Mouse (Mus musculus) layer of hippocampus, postnatal 25 days (tissue): Measurements from ENCODE around the gene Lpcat2b. TPM values are rescaled to one million over a fixed set of nuclear protein-coding genes. Genes with fewer than 3 reads are reported as not detected.
"Not testable (repeated sequence)": the region's sequence is repeated elsewhere in the genome, so short reads cannot be mapped to it uniquely, and the experiment has no call there.

Experiments
- DNase-seq, 2 experiments: peaks; one replicate each; pipeline ENCODE4 v3.0.0; 2022; ENCODE audit warnings: mixed read lengths in 2 of 2, low spot score in 1 of 2; ENCODE audit errors: extremely low spot score in 1 of 2
- total RNA-seq, 2 experiments: library from RNA; stranded (reverse); gene quantifications; 2 replicates each; pipeline ENCODE4 v1.2.3; 2021

The Lpcat2b gene
- under 1 TPM; 0.22 to 0.26 TPM for total RNA-seq

- DNase-seq: no peak
These were observed at the start of gene Lpcat2b for GRCm38 (mm10) chr5:107431249-107431648. TSS of gene Lpcat2b (plus strand) at chr5:107431549.

GRCm38 (mm10) chr5:107386448-107386847 is 44.9 kb upstream of the Lpcat2b start:
- not testable (repeated sequence) for DNase-seq

- DNase-seq: no peak
These were observed 43.6 kb upstream of the Lpcat2b start for GRCm38 (mm10) chr5:107387788-107388187.

GRCm38 (mm10) chr5:107389373-107389772 is 42.0 kb upstream of the Lpcat2b start:
- DNase-seq: no peak

GRCm38 (mm10) chr5:107394437-107394836 is 36.9 kb upstream of the Lpcat2b start:
- no peak for DNase-seq

GRCm38 (mm10) chr5:107402436-107402835 is 28.9 kb upstream of the Lpcat2b start, which contains the start of gene Ephx4:
TSS of gene Ephx4 (plus strand) at chr5:107402736.
- no peak for DNase-seq

- DNase-seq: peak; percentile 25 to 51
These were observed 28.1 kb upstream of the Lpcat2b start for GRCm38 (mm10) chr5:107403011-107403946.

GRCm38 (mm10) chr5:107403947-107404684 is 27.2 kb upstream of the Lpcat2b start:
- no peak for DNase-seq

GRCm38 (mm10) chr5:107405361-107405760 is 26.0 kb upstream of the Lpcat2b start:
- DNase-seq: no peak

GRCm38 (mm10) chr5:107410305-107410704 is 21.0 kb upstream of the Lpcat2b start:
- DNase-seq: no peak

GRCm38 (mm10) chr5:107411326-107411725 is 20.0 kb upstream of the Lpcat2b start:
- no peak for DNase-seq

- no peak for DNase-seq
These were observed 19.1 kb upstream of the Lpcat2b start for GRCm38 (mm10) chr5:107412285-107412684.

- no peak for DNase-seq
These were observed 16.3 kb upstream of the Lpcat2b start for GRCm38 (mm10) chr5:107415098-107415497.

- no peak for DNase-seq
These were observed 9.7 kb upstream of the Lpcat2b start for GRCm38 (mm10) chr5:107421676-107422075.

- DNase-seq: no peak
These were observed 2.7 kb downstream of the Lpcat2b start for GRCm38 (mm10) chr5:107434001-107434400.

- DNase-seq: no peak
These were observed 4.8 kb downstream of the Lpcat2b start for GRCm38 (mm10) chr5:107436185-107436584.

- no peak for DNase-seq
These were observed 5.3 kb downstream of the Lpcat2b start for GRCm38 (mm10) chr5:107436587-107437209.

- peak; percentile 91 to 93 for DNase-seq
These were observed 6.3 kb downstream of the Lpcat2b start, which contains the start of gene Btbd8 for GRCm38 (mm10) chr5:107437464-107438281. TSS of gene Btbd8 (plus strand) at chr5:107437997.

- no peak for DNase-seq
These were observed 7.0 kb downstream of the Lpcat2b start for GRCm38 (mm10) chr5:107438353-107438752.

GRCm38 (mm10) chr5:107441881-107442280 is 10.5 kb downstream of the Lpcat2b start:
- DNase-seq: no peak
